Mouse (Mus musculus) liver, adult 2 months (tissue): ENCODE data around the gene Ldlrap1.

Experiments
- CTCF ChIP-seq: fragments of 200-500 bp; IDR thresholded peaks from 2 replicates; pipeline ENCODE4 v1.5.1; 2011; ENCODE audit warnings: low read depth, low read length, control low read depth
- POLR2A ChIP-seq: fragments of 200-500 bp; IDR thresholded peaks from 2 replicates; pipeline ENCODE4 v1.6.1; 2011; ENCODE audit warnings: low read length, control low read depth; ENCODE audit not compliant: insufficient read depth; ENCODE audit errors: extremely low read depth

GRCm38 (mm10) chr4:134701934-134702333 lies 65.9 kb downstream of the Ldlrap1 start:
- TF ChIP-seq POLR2A (no peak), CTCF (peak; percentile 88)
